Mouse (Mus musculus) midbrain, embryonic 11.5 days (tissue): ENCODE data around the gene Evx1. TPM values are rescaled to one million over a fixed set of nuclear protein-coding genes. Genes with fewer than 3 reads are reported as not detected.
A peak's percentile ranks its signal among the peaks of the same experiment; 100 is the strongest.

ENCODE experiments used
- ATAC-seq: fragments of 200-750 bp; cut with Nextera tagmentation; 2 replicates; pipeline ENCODE4 v1.8.0; 2017; ENCODE audit warnings: moderate TSS enrichment, moderate library complexity; ENCODE audit not compliant: low FRiP score
- DNase-seq: peaks from one replicate; pipeline ENCODE4 v3.0.0; 2015; ENCODE audit warnings: low spot score; ENCODE audit errors: missing footprints
- H3K27ac ChIP-seq: fragments of 300-500 bp; sonication (generic); 2 replicates; pipeline ENCODE4 v1.5.1; 2014; ENCODE audit warnings: low read depth, low read length
- H3K27me3 ChIP-seq: fragments of 300-500 bp; sonication (generic); 2 replicates; pipeline ENCODE4 v1.6.1; 2014; ENCODE audit warnings: mild to moderate bottlenecking, low read length, moderate library complexity, mixed read lengths; ENCODE audit not compliant: control insufficient read depth, insufficient read depth
- H3K36me3 ChIP-seq: fragments of 300-500 bp; sonication (generic); 2 replicates; pipeline ENCODE4 v1.6.1; 2014; ENCODE audit warnings: mild to moderate bottlenecking, low read length, moderate library complexity, mixed read lengths; ENCODE audit not compliant: control insufficient read depth, insufficient read depth
- H3K4me1 ChIP-seq: fragments of 300-500 bp; sonication (generic); 2 replicates; pipeline ENCODE4 v1.6.1; 2014; ENCODE audit warnings: low read length; ENCODE audit not compliant: control insufficient read depth, insufficient read depth
- H3K4me2 ChIP-seq: fragments of 300-500 bp; sonication (generic); 2 replicates; pipeline ENCODE4 v1.6.1; 2014; ENCODE audit warnings: mild to moderate bottlenecking, moderate library complexity
- H3K4me3 ChIP-seq: fragments of 300-500 bp; sonication (generic); 2 replicates; pipeline ENCODE4 v1.5.1; 2014; ENCODE audit warnings: low read depth, low read length
- H3K9ac ChIP-seq: fragments of 300-500 bp; sonication (generic); 2 replicates; pipeline ENCODE4 v1.6.1; 2014; ENCODE audit warnings: low read length
- H3K9me3 ChIP-seq: fragments of 300-500 bp; sonication (generic); 2 replicates; pipeline ENCODE4 v1.6.1; 2016; ENCODE audit warnings: low read length; ENCODE audit not compliant: control insufficient read depth
- whole genome bisulfite sequencing: fragments of 180-500 bp; shearing (Covaris S2); extraction: QIAGEN DNeasy Blood & Tissue Kit; methylation state at CpG from one replicate; pipeline ENCODE4 v1.1.7; 2014; 5-methylcytosine and 5-hydroxymethylcytosine counted together
- polyA plus RNA-seq: library from polyadenylated mRNA; unstranded; fragments of >200 nt; fragmentation: Nextera tagmentation; extraction: Ambion mirVana; gene quantifications from 2 replicates; pipeline ENCODE4 v1.2.1, GENCODE M21; 2014

Evx1 gene
- polyA plus RNA-seq, 1 experiment from 2014 or later: 0.30 TPM

GRCm38 (mm10) chr6:52281084-52281483, 32.2 kb upstream of the Evx1 start:
- no peak overlapping the region for H3K27ac ChIP-seq
- ATAC-seq: no peak
- H3K4me2 ChIP-seq: no peak overlapping the region
- no peaks in the 10 kb centered on the region for H3K36me3 ChIP-seq
- 72% methylated on average over 12 of the region's 12 CpGs for WGBS
- peaks cover 20% of the 10 kb centered on the region for H3K27me3 ChIP-seq
- no peak for DNase-seq
- no peaks in the 10 kb centered on the region for H3K9me3 ChIP-seq
- H3K9ac ChIP-seq: no peak overlapping the region
- no peak overlapping the region for H3K4me3 ChIP-seq
- no peaks in the 10 kb centered on the region for H3K4me1 ChIP-seq

GRCm38 (mm10) chr6:52283896-52284295, 29.4 kb upstream of the Evx1 start:
- ATAC-seq: no peak
- no peak overlapping the region for H3K4me3 ChIP-seq
- WGBS: 86% methylated on average over 5 of the region's 5 CpGs

GRCm38 (mm10) chr6:52290186-52290585, 23.1 kb upstream of the Evx1 start:
- WGBS: 18% methylated on average over 12 of the region's 12 CpGs
- H3K27ac ChIP-seq: no peak overlapping the region
- H3K4me1 ChIP-seq: no peaks in the 10 kb centered on the region
- no peak overlapping the region for H3K4me2 ChIP-seq
- ATAC-seq (no peak), DNase-seq (peak; percentile 93)
- no peak overlapping the region for H3K9ac ChIP-seq
- H3K4me3 ChIP-seq: no peak overlapping the region
- no peaks in the 10 kb centered on the region for H3K36me3 ChIP-seq
- H3K27me3 ChIP-seq: peaks cover 57% of the 10 kb centered on the region
- H3K9me3 ChIP-seq: no peaks in the 10 kb centered on the region

More at GRCm38 (mm10) chr6:52283896-52284295, 29.4 kb upstream of the Evx1 start:
- no peaks in the 10 kb centered on the region for H3K36me3 ChIP-seq
- peaks cover 6% of the 10 kb centered on the region for H3K27me3 ChIP-seq
- H3K27ac ChIP-seq: no peak overlapping the region
- H3K4me1 ChIP-seq: no peaks in the 10 kb centered on the region
- H3K4me2 ChIP-seq: no peak overlapping the region
- DNase-seq: no peak
- no peak overlapping the region for H3K9ac ChIP-seq
- H3K9me3 ChIP-seq: no peaks in the 10 kb centered on the region

GRCm38 (mm10) chr6:52291021-52291860, 22.1 kb upstream of the Evx1 start:
- WGBS: 2% methylated on average over 45 of the region's 45 CpGs
- Histone ChIP-seq H3K27me3 (peaks cover 57% of the 10 kb centered on the region), H3K27ac (no peak overlapping the region), H3K36me3 (no peaks in the 10 kb centered on the region), H3K4me1 (no peaks in the 10 kb centered on the region), H3K4me2 (peak overlapping the region; percentile 21), H3K9ac (no peak overlapping the region), H3K4me3 (peak overlapping the region; percentile 11; the same call in 1 of the 2 replicates), H3K9me3 (no peaks in the 10 kb centered on the region)
- ATAC-seq (no peak), DNase-seq (peak; percentile 95)

GRCm38 (mm10) chr6:52292328-52292727, 21.0 kb upstream of the Evx1 start:
- peaks cover 57% of the 10 kb centered on the region for H3K27me3 ChIP-seq
- H3K27ac ChIP-seq: no peak overlapping the region
- no peak overlapping the region for H3K9ac ChIP-seq
- DNase-seq (peak; percentile 89), ATAC-seq (no peak)
- WGBS: 50% methylated on average over 7 of the region's 7 CpGs
- H3K9me3 ChIP-seq: no peaks in the 10 kb centered on the region
- H3K36me3 ChIP-seq: no peaks in the 10 kb centered on the region
- H3K4me2 ChIP-seq: no peak overlapping the region
- no peak overlapping the region for H3K4me3 ChIP-seq
- H3K4me1 ChIP-seq: no peaks in the 10 kb centered on the region

DNA sequence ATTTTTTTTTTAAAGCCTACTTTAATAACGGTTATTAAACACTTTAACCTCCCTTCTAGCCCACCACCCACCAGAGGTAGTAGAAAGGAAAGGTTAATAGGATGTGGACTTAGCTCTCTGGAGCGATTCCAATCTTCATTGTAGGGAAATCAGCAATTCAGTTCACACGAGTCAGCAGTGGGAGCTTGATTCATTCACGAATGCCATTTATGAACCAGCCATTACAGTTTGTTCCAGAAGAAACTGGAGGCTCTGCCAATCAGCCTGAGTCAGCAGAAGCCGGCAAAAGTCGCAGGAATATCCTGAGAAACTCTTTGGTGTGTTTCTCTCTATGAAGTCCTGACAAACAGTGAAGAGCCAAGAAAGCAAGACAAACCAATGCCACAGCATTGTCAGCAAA, 18.7 kb upstream of the Evx1 start:
- DNase-seq (no peak), ATAC-seq (no peak)
- Histone ChIP-seq H3K9me3 (no peaks in the 10 kb centered on the region), H3K27ac (no peak overlapping the region), H3K4me3 (no peak overlapping the region), H3K4me2 (no peak overlapping the region), H3K36me3 (no peaks in the 10 kb centered on the region), H3K4me1 (no peaks in the 10 kb centered on the region), H3K9ac (no peak overlapping the region), H3K27me3 (peaks cover 44% of the 10 kb centered on the region)
- 79% methylated on average over 6 of the region's 6 CpGs for WGBS

GRCm38 (mm10) chr6:52298511-52298910, 14.8 kb upstream of the Evx1 start:
- no peak for ATAC-seq
- no peak overlapping the region for H3K9ac ChIP-seq

GRCm38 (mm10) chr6:52300806-52301205, 12.5 kb upstream of the Evx1 start:
- Histone ChIP-seq H3K9ac (no peak overlapping the region), H3K4me2 (no peak overlapping the region), H3K27ac (no peak overlapping the region), H3K4me1 (peaks cover 4% of the 10 kb centered on the region; the same call in 1 of the 2 replicates), H3K9me3 (no peaks in the 10 kb centered on the region), H3K4me3 (no peak overlapping the region), H3K27me3 (peaks cover 11% of the 10 kb centered on the region), H3K36me3 (no peaks in the 10 kb centered on the region)
- DNase-seq: no peak
- 79% methylated on average over 4 of the region's 4 CpGs for WGBS
- ATAC-seq: no peak

More at GRCm38 (mm10) chr6:52298511-52298910, 14.8 kb upstream of the Evx1 start:
- Histone ChIP-seq H3K4me1 (no peaks in the 10 kb centered on the region), H3K36me3 (no peaks in the 10 kb centered on the region), H3K27me3 (peaks cover 9% of the 10 kb centered on the region), H3K4me3 (no peak overlapping the region), H3K9me3 (no peaks in the 10 kb centered on the region), H3K27ac (no peak overlapping the region), H3K4me2 (no peak overlapping the region)
- 84% methylated on average over 4 of the region's 4 CpGs for WGBS
- DNase-seq: no peak

- H3K9me3 ChIP-seq: no peaks in the 10 kb centered on the region
- 63% methylated on average over 3 of the region's 3 CpGs for WGBS
- H3K27me3 ChIP-seq: peaks cover 37% of the 10 kb centered on the region
- no peak overlapping the region for H3K9ac ChIP-seq
- H3K4me3 ChIP-seq: no peak overlapping the region
- DNase-seq (no peak), ATAC-seq (no peak)
- H3K36me3 ChIP-seq: no peaks in the 10 kb centered on the region
- H3K4me2 ChIP-seq: no peak overlapping the region
- H3K27ac ChIP-seq: no peak overlapping the region
- peaks cover 5% of the 10 kb centered on the region; the same call in 1 of the 2 replicates for H3K4me1 ChIP-seq
These were observed 9.9 kb upstream of the Evx1 start for GRCm38 (mm10) chr6:52303426-52303825.
